Mouse (Mus musculus) gastrocnemius, postnatal 25 days (tissue): ENCODE measurements around the gene Cavin3. TPM values are rescaled to one million over a fixed set of nuclear protein-coding genes. Genes with fewer than 3 reads are reported as not detected.
A peak's percentile ranks its signal among the peaks of the same experiment; 100 is the strongest.
"Not testable (repeated sequence)": the region's sequence is repeated elsewhere in the genome, so short reads cannot be mapped to it uniquely, and the experiment has no call there.

Experiments
- DNase-seq: peaks from one replicate; pipeline ENCODE4 v3.0.0; 2022
- total RNA-seq, 2 experiments: library from RNA; stranded (reverse); gene quantifications; 1 replicate in 1 of 2; 2 replicates in 1 of 2; pipeline ENCODE4 v1.2.3; 2021

Cavin3 gene
- total RNA-seq, 2 experiments from 2014 or later = 14.3 to 19.6 TPM

- DNase-seq = peak; percentile 73
These were observed 1.3 kb downstream of the Cavin3 start for GRCm38 (mm10) chr7:105480561-105481504.

GRCm38 (mm10) chr7:105480081-105480480 is 2.0 kb downstream of the Cavin3 start:
- DNase-seq = no peak

- DNase-seq = no peak
These were observed 2.9 kb downstream of the Cavin3 start for GRCm38 (mm10) chr7:105479232-105479631.

GRCm38 (mm10) chr7:105478344-105478743 is 3.8 kb downstream of the Cavin3 start:
- no peak for DNase-seq

- peak; percentile 18 for DNase-seq
These were observed 4.3 kb downstream of the Cavin3 start for GRCm38 (mm10) chr7:105477841-105478240.

GRCm38 (mm10) chr7:105477433-105477700 is 4.7 kb downstream of the Cavin3 start:
- DNase-seq = no peak

GRCm38 (mm10) chr7:105476683-105477432 is 5.2 kb downstream of the Cavin3 start:
- no peak for DNase-seq

- no peak for DNase-seq
These were observed 6.6 kb downstream of the Cavin3 start for GRCm38 (mm10) chr7:105475396-105475949.

GRCm38 (mm10) chr7:105474771-105475315 is 7.3 kb downstream of the Cavin3 start:
- no peak for DNase-seq

- DNase-seq = no peak
These were observed 9.5 kb downstream of the Cavin3 start for GRCm38 (mm10) chr7:105472607-105473006.

- DNase-seq = not testable (repeated sequence)
These were observed 16.6 kb downstream of the Cavin3 start for GRCm38 (mm10) chr7:105465505-105465904.

- no peak for DNase-seq
These were observed 23.6 kb downstream of the Cavin3 start for GRCm38 (mm10) chr7:105458546-105458945.

- not testable (repeated sequence) for DNase-seq
These were observed 28.8 kb downstream of the Cavin3 start for GRCm38 (mm10) chr7:105453345-105453744.

- DNase-seq = no peak
These were observed 37.0 kb downstream of the Cavin3 start for GRCm38 (mm10) chr7:105445076-105445475.

- no peak for DNase-seq
These were observed 40.7 kb downstream of the Cavin3 start for GRCm38 (mm10) chr7:105441426-105441825.

GRCm38 (mm10) chr7:105437979-105438772 is 43.9 kb downstream of the Cavin3 start:
- DNase-seq = no peak

- DNase-seq = peak; percentile 10
These were observed 47.3 kb downstream of the Cavin3 start for GRCm38 (mm10) chr7:105434798-105435197.

GRCm38 (mm10) chr7:105433859-105434258 is 48.2 kb downstream of the Cavin3 start:
- no peak for DNase-seq

- DNase-seq = no peak
These were observed 50.0 kb downstream of the Cavin3 start for GRCm38 (mm10) chr7:105432058-105432457.
